Mouse (Mus musculus): ENCODE data around the gene Mctp2.
A peak's percentile ranks its signal among the peaks of the same experiment; 100 is the strongest.

Gene Mctp2

GRCm38 (mm10) chr7:72306382-72306841, at the start of gene Mctp2:
Gene Mctp2, minus strand, starts transcription at chr7:72306608.
- peak; percentile 71 for DNase-seq

DNA sequence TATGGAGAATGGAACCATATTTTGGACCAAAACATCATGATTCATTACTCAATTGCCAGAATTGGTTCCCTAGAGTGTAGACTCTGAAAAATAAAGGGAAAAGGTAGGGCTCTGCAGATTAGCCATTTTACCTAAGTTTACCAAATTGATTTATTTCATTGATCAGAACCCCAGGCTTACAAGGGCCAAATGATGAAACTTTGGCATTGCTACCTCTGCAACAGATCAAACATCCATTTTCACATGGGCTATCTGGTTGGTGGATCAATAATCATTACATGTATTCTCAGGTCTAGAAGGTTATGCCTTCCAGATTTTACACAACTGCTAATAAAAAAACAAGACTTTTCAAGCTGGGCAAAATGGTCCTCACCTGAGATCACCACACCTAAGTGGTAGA, 39.5 kb upstream of the Mctp2 start:
- DNase-seq: no peak

GRCm38 (mm10) chr7:72343751-72344150, 37.3 kb upstream of the Mctp2 start:
- DNase-seq: no peak

DNA sequence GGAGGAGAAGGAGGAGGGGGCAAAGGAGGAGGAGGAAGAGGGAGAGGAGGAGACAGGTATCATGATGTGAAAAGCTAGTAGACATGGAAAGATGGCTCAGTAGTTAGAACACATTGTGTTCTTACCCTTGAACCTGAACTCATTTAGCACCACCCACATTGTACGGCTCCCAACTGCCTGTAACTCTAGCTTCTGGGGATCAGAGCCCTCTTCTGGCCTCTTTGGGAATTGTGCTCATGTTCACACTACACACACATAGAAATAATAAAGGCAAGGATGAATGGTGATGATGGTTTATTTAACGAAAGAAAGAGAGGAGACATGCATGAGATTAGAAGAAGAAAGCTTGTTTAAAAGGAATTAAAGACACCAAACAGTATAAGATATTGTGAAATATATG, 36.4 kb upstream of the Mctp2 start:
- DNase-seq: no peak

DNA sequence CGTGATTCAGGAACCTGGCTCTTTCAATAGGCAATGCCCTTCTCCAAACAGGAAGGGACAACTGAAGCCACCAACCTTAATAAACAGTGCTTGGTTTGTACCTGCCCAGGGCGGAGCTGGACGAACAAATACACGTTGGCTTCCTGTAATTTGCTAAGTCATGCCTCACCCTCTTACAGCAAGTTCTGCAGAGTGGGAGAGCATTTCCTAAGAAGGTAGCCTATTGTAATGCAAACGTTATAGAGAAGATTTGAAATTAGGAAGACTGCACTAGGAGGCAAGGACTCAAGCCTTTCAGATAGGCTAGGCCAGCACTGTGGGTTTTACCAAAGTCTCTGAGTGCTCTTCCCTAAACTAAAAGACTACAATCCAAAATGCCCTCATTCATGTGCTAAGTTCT, 19.6 kb upstream of the Mctp2 start:
- DNase-seq: no peak

GRCm38 (mm10) chr7:72320906-72321305, 14.5 kb upstream of the Mctp2 start:
- no peak for DNase-seq

DNA sequence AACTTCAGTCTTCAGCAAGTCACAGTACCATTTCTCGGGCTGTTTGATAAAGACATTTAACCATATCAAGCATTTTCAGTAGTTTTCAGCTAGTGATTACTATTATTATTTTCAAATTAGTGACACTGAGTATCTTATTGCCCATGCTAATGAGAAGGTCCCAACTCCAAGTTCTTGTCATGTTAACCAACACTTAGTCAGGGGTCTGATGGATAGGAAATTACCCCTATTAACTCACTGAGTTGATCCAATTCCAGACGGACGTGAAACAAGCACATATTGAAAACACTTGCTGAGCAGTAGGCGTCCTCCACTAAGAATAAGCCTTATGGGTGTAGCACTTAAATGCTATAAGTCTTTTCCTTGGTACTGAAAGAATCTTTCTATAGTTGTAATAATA, 14.0 kb upstream of the Mctp2 start:
- DNase-seq: no peak

GRCm38 (mm10) chr7:72314395-72315060, 8.1 kb upstream of the Mctp2 start:
- no peak for DNase-seq

DNA sequence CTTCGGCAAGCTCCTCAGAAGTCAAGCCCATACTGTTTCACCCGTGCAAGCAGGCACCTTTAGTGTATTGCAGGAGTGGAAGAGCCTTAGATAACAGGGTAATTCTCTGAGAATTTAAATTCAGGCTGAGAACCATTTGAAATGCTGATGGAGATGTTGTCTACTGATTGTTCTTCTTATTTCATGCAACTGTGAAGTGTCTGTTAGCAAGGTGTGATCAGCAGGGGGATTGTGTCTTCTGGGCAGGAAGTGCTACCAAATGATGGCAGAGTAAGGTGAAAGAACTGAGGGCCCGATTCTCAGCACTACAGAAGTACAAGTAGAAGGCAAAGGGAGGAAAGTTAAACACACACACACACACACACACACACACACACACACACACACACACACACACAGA, 7.5 kb upstream of the Mctp2 start:
- DNase-seq: no peak

- DNase-seq: no peak
Observed at GRCm38 (mm10) chr7:72311582-72311981, 5.2 kb upstream of the Mctp2 start.

- no peak for DNase-seq
Observed at GRCm38 (mm10) chr7:72308078-72308477, 1.7 kb upstream of the Mctp2 start.

- DNase-seq: no peak
Observed at GRCm38 (mm10) chr7:72306847-72307246, 439 bp upstream of the Mctp2 start.

DNA sequence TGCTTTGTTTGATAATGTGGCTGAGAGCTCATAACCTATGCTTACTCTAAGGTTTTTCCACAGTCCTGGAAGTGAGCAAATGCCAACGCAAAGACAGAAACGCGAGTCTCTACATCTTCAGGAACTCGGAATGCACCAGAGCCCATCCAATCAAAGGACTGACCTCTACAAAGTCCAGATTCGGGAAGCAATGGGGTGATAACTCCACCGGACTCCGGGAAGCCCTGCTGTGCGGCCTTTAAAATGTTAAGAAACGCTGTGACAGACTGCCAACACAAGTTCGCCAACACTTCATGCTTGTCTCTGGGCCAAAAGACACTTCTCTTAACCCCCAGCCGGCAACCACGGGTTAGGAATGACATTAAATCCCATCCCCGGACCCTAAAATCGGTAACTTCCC, 437 bp downstream of the Mctp2 start:
- peak; percentile 17 for DNase-seq

DNA sequence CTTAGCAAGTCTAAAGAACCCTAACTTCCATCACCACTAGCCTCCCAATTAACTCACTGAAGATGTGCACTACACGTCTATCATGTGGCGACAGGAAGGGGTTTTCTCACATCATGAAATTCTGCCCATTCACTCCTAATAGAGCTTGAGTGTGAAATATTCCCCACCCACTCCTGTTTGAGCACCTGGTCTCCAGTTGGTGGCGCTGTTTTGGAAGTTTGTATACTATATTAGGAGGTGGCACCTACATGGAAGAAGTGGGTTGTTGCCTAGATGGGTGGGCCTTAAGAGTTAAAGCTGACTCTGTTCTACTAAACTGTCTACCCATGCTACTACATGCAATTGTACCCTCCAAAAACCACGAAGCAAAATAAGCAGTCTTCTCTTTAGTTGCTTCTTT, 4.7 kb downstream of the Mctp2 start:
- DNase-seq: no peak

- DNase-seq: no peak
Observed at GRCm38 (mm10) chr7:72299726-72300125, 6.7 kb downstream of the Mctp2 start.

- DNase-seq: no peak
Observed at GRCm38 (mm10) chr7:72297013-72297412, 9.4 kb downstream of the Mctp2 start.

GRCm38 (mm10) chr7:72296171-72296570, 10.2 kb downstream of the Mctp2 start:
- DNase-seq: no peak

DNA sequence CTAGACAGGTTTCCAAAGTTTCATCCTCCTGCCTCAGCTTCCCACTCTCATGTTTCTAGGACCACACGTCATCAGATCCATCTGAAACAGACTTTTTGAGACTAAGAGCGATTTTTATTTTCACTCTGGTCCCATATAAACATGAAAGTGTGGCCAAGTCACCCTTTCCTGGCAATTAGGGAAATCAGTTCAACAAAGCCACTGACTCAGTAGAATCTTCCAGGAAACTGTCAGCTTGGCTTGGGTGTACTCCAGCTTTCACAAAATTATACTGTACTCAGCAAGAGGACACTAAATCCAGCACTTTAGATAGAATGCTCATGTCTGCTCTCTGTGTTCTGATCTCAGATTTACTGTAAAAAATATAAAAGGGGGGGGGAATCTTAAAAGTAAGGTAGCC, 11.5 kb downstream of the Mctp2 start:
- no peak for DNase-seq

DNA sequence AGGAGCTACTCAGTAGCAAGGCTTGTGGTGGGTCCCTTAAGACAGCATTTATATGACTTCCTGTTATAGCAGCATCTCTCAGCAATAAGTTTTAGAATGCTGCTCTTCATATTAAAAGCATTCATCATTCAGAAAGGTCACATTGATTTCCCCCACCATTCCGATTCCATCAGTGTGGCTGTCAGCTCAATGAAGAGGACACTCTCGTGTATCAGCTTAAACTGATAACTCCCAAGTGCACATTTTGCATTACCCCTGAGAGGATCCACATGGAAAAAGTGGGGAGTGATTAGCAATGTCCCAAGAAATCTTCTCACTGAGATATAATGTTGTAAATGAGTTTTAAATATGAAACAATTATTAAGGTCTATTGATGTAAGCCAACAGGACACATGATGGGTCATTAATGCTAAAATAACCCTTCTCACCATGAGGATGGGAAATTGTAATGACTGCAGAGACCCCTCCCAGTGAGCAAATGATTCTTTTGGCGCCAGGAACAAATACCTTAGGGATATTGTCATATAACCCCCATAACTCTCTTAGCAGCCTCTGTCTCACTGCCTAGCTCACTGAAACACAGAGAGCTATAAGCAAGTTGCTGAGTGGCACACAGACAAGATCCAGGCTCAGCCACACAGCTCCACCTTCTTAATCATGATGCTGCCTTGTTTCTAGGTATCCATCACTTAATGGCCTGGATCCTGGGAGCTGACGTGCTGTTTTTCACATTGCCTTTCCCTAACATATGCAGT, 12.4 kb downstream of the Mctp2 start:
- DNase-seq: no peak

- peak; percentile 21 for DNase-seq
Observed at GRCm38 (mm10) chr7:72292232-72292913, 14.0 kb downstream of the Mctp2 start.

GRCm38 (mm10) chr7:72280721-72281120, 25.7 kb downstream of the Mctp2 start:
- no peak for DNase-seq

GRCm38 (mm10) chr7:72278412-72278811, 28.0 kb downstream of the Mctp2 start:
- no peak for DNase-seq

DNA sequence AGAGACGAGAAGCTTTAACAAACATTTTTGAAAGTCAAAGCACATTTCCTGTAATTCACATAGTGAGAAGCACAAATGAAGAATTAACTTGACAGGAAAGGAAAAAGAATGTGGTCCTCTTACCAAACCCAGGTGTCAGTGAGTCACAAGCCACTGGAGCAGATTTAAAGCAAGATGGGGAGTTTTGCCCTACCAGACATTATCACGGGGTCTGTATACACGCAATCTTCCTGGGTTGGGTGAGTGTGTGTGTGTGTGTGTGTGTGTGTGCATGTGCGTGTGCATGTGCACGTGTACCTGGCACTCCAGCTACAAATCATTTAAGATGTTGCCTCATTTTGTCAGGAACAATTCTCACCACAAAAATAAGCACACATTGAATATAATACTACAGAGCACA, 30.9 kb downstream of the Mctp2 start:
- DNase-seq: no peak

GRCm38 (mm10) chr7:72271546-72271945, 34.9 kb downstream of the Mctp2 start:
- no peak for DNase-seq

Data from kidney, adult 18-20 months (tissue).